Mouse (Mus musculus) limb, embryonic 14.5 days (tissue): ENCODE measurements at regions not wholly inside any gene's neighbourhood (a gene's known extent, or its start where the extent isn't known, plus 50 kb on each side); places are given as distances from the start of the nearest gene placed in this dataset.

Source experiments
- ATAC-seq: fragments of 200-750 bp; cut with Nextera tagmentation; 2 replicates; pipeline ENCODE4 v1.8.0; 2017; ENCODE audit warnings: low read depth, moderate number of reproducible peaks, moderate TSS enrichment; ENCODE audit not compliant: low FRiP score
- DNase-seq: peaks from one replicate; pipeline ENCODE4 v3.0.0-alpha.2; 2015; ENCODE audit warnings: low spot score
- H3K27ac ChIP-seq: fragments of 300-500 bp; sonication (generic); replicated peaks from 2 replicates; pipeline ENCODE4 v1.5.1; 2014; ENCODE audit warnings: low read depth, mild to moderate bottlenecking, low read length, moderate library complexity, mixed read lengths
- H3K27me3 ChIP-seq: fragments of 300-500 bp; sonication (generic); 2 replicates; pipeline ENCODE4 v1.6.1; 2014; ENCODE audit warnings: low read length, mixed read lengths; ENCODE audit not compliant: control insufficient read depth, insufficient read depth
- H3K36me3 ChIP-seq: fragments of 300-500 bp; sonication (generic); 2 replicates; pipeline ENCODE4 v1.6.1; 2014; ENCODE audit warnings: mild to moderate bottlenecking, low read length, moderate library complexity, mixed read lengths; ENCODE audit not compliant: control insufficient read depth, insufficient read depth
- H3K4me1 ChIP-seq: fragments of 300-500 bp; sonication (generic); 2 replicates; pipeline ENCODE4 v1.6.1; 2014; ENCODE audit warnings: antibody characterized with exemption, low read length, mixed read lengths; ENCODE audit not compliant: control insufficient read depth, insufficient read depth
- H3K4me2 ChIP-seq: fragments of 300-500 bp; sonication (generic); replicated peaks from 2 replicates; pipeline ENCODE4 v1.6.1; 2014; ENCODE audit warnings: low read depth, mild to moderate bottlenecking, low read length, moderate library complexity; ENCODE audit not compliant: severe bottlenecking
- H3K4me3 ChIP-seq: fragments of 300-500 bp; sonication (generic); replicated peaks from 2 replicates; pipeline ENCODE4 v1.5.1; 2014; ENCODE audit warnings: low read length
- H3K9ac ChIP-seq: fragments of 300-500 bp; sonication (generic); 2 replicates; pipeline ENCODE4 v1.6.1; 2014; ENCODE audit warnings: mild to moderate bottlenecking, low read depth, low read length, moderate library complexity; ENCODE audit not compliant: severe bottlenecking
- H3K9me3 ChIP-seq: fragments of 300-500 bp; sonication (generic); 2 replicates; pipeline ENCODE4 v1.6.1; 2016; ENCODE audit warnings: low read length; ENCODE audit not compliant: control insufficient read depth
- POLR2A ChIP-seq: fragments of 200-500 bp; IDR thresholded peaks from 2 replicates; pipeline ENCODE4 v1.8.0; 2012; ENCODE audit warnings: inconsistent platforms, mild to moderate bottlenecking, moderate library complexity, borderline replicate concordance; ENCODE audit not compliant: insufficient read depth, insufficient read length; ENCODE audit errors: extremely low read depth
- WGBS: fragments of 180-500 bp; shearing (Covaris S2); extraction: QIAGEN DNeasy Blood & Tissue Kit; methylation state at CpG from one replicate; pipeline ENCODE4 v1.1.7; 2014; 5-methylcytosine and 5-hydroxymethylcytosine counted together

GRCm38 (mm10) chr9:117744906-117745305 lies 115.2 kb upstream of the Rbms3 start:
- 86% methylated on average over 8 of the region's 8 CpGs for WGBS
- ATAC-seq, result no peak
- TF ChIP-seq POLR2A, result no peak

GRCm38 (mm10) chr9:117729366-117729765 lies 99.7 kb upstream of the Rbms3 start:
- no peaks in the 10 kb centered on the region for H3K36me3 ChIP-seq

More at GRCm38 (mm10) chr9:117744906-117745305, 115.2 kb upstream of the Rbms3 start:
- no peaks in the 10 kb centered on the region for H3K36me3 ChIP-seq
- H3K9ac ChIP-seq, result no peak overlapping the region
- H3K9me3 ChIP-seq, result no peaks in the 10 kb centered on the region
- H3K4me3 ChIP-seq, result no peak overlapping the region
- no peak for DNase-seq
- H3K4me1 ChIP-seq, result no peaks in the 10 kb centered on the region
- H3K27me3 ChIP-seq, result no peaks in the 10 kb centered on the region
- H3K4me2 ChIP-seq, result no peak overlapping the region
- no peak overlapping the region for H3K27ac ChIP-seq

DNA sequence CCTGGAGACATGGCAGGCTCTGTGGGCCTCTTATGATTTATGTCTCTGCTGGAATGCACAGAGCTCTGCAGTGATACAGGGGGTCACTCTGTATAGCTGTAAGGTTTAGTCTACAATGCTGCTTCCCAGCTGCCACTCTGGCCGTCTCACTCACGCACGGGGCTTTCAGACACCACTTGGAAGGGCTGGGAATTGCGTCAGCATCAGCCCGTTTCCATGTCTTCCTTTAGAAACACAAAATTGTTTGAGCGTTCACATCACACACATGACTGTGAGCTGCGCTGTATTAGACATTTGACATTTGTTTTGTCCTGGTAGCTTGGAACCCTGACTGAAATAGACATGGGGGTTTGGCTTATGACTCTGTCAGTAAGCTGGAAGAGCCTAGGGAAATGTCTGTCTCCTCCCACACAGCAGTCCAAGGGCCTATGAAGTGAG lies 90.5 kb upstream of the Rbms3 start:
- peaks cover 2% of the 10 kb centered on the region; the same call in 1 of the 2 replicates for H3K4me1 ChIP-seq
- H3K27me3 ChIP-seq, result no peaks in the 10 kb centered on the region
- H3K4me3 ChIP-seq, result no peak overlapping the region
- no peak for TF ChIP-seq POLR2A
- ATAC-seq (no peak), DNase-seq (no peak)
- no peak overlapping the region for H3K27ac ChIP-seq
- no peaks in the 10 kb centered on the region for H3K9me3 ChIP-seq
- no peak overlapping the region; the same call in 1 of the 2 replicates for H3K9ac ChIP-seq
- 57% methylated on average over 7 of the region's 7 CpGs for WGBS
- H3K4me2 ChIP-seq, result no peak overlapping the region
- H3K36me3 ChIP-seq, result no peaks in the 10 kb centered on the region

More at GRCm38 (mm10) chr9:117729366-117729765, 99.7 kb upstream of the Rbms3 start:
- H3K4me1 ChIP-seq, result no peaks in the 10 kb centered on the region
- no peak for DNase-seq
- H3K9me3 ChIP-seq, result no peaks in the 10 kb centered on the region
- no peaks in the 10 kb centered on the region for H3K27me3 ChIP-seq
- no peak for ATAC-seq
- no peak for TF ChIP-seq POLR2A
- no peak overlapping the region for H3K27ac ChIP-seq
- H3K4me3 ChIP-seq, result no peak overlapping the region
- WGBS, result 88% methylated on average over 6 of the region's 6 CpGs
- no peak overlapping the region for H3K9ac ChIP-seq
- H3K4me2 ChIP-seq, result no peak overlapping the region

DNA sequence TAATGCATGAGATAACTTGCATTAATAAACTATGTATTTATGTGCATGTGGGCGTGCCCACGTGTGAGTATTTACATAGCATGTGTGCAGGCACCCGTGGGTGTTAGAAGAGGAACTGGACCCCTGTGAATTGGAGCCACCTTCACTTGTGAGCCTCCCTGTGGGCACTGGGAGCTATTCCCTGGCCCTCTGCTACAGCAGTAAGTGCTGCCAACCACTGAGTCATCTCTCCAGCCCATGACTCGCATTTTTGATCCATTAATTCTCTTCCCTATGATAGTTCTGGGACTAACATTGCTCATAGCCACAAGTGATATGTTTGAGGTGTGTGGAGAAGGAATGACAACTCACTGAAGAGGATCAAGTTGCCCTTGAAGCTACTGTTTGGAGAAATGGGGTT lies 87.6 kb upstream of the Rbms3 start:
- no peak overlapping the region for H3K4me2 ChIP-seq
- TF ChIP-seq POLR2A, result no peak
- 74% methylated on average over 4 of the region's 4 CpGs for WGBS
- ATAC-seq, result no peak
- H3K36me3 ChIP-seq, result no peaks in the 10 kb centered on the region
- no peaks in the 10 kb centered on the region for H3K9me3 ChIP-seq
- H3K4me1 ChIP-seq, result peaks cover under 1% of the 10 kb centered on the region; the same call in 1 of the 2 replicates
- DNase-seq, result no peak
- no peaks in the 10 kb centered on the region for H3K27me3 ChIP-seq
- H3K27ac ChIP-seq, result no peak overlapping the region
- no peak overlapping the region for H3K4me3 ChIP-seq
- H3K9ac ChIP-seq, result no peak overlapping the region

DNA sequence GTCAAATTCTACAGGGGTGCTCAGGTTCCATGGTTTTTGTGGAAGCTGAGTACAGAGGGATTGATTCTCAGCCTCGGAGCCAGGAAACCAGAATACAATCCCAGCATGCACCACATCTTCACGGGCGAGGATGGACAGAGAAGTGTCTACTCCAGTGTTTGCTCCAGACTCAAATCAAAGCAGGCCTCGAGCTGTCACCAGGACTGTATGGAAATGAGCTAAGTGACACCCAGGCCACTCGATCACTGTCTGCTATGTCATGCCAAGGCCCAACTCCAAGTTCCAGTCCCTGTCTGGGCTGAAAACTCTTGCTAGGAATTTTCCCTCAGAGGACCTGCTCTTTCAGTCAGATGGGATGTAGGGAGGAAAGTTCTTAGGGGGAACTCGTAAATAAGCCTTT lies 86.8 kb upstream of the Rbms3 start:
- ATAC-seq (no peak), DNase-seq (no peak)
- H3K36me3 ChIP-seq, result no peaks in the 10 kb centered on the region
- 80% methylated on average over 6 of the region's 6 CpGs for WGBS
- H3K27me3 ChIP-seq, result no peaks in the 10 kb centered on the region
- no peak overlapping the region for H3K27ac ChIP-seq
- H3K4me3 ChIP-seq, result no peak overlapping the region
- H3K4me1 ChIP-seq, result no peaks in the 10 kb centered on the region; the same call in 1 of the 2 replicates
- no peak overlapping the region for H3K9ac ChIP-seq
- TF ChIP-seq POLR2A, result no peak
- H3K9me3 ChIP-seq, result no peaks in the 10 kb centered on the region
- H3K4me2 ChIP-seq, result no peak overlapping the region
